Mouse (Mus musculus): ENCODE measurements around the gene Nrl. TPM values are rescaled to one million over a fixed set of nuclear protein-coding genes. Genes with fewer than 3 reads are reported as not detected.

Gene Nrl
- total RNA-seq, 2 experiments from 2014 or later = not detected

DNA sequence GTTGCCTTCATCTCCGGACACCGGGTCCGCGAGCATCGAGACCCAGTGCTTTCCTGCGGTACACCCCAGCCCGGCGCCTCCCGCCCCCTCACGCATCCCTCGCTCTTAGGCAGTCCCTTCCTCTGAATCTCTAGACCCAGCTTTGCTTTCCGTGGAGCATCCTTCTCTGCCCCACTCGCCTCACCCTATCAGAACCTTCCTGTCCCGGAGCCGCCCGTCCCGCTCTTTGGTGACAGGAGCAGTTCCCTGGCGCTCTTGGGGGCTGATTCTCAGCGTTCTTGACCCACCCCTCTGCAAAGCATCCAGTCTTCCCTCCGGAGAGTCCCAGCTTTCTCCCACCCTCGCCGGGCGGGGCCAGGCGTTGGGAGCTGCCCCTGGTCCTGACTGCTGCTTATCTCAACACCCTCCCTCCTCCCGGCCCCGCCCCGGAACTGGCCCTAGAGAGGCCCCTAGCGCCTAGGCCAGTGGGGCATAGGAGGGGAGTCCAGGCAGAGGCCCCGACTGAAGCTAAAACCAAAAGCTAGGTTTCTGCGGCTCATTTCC is 33.4 kb downstream of the Nrl start:
- ATAC-seq (replicated peaks; ENCODE audit: poor library complexity, severe bottlenecking) = peak; percentile 82

DNA sequence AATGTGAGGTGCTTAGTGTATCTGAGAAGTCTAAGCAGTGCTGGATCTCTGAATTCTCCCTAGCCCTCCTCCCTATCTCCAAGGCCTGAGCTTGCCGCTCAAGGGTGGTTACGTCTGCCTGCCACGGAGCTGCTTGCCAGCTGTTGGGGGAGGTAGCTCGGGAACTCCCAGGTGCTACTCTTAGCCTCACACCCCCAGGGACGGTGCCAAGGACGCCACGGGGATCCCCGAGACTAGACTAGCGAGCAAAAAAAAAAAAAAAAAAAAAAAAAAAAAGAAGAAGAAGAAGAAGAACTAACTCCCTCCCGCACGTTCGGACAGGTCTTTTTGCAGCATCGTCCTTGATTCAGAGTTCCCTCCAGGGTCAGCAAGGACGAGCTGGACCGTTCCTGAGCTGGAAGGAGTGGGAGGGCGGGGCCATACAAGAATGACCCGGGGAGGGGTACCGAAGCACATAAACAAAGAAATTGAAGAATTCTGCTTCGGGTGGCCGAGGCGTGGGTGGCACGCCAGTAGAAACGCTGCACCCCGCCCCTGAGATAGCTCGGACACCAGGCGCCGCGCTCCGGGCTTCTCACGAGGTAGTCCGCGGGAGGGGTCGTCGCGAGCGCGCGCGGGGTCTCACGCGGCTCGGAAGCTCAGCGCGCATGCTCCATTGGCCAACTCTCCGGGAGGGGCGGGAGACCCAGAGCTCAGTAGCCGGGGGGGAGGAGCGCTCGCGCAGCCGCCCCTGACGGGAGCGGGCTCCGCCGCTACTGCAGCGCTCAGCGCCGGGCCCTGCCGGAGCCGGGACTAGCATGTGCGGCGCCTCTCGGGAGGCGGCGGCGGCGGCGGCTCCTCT is 34.2 kb downstream of the Nrl start, which contains the start of gene Carmil3:
Carmil3 (plus strand) TSS at position 291 of the 841 bp plus-strand sequence.
- peak; percentile 51 for ATAC-seq (replicated peaks; ENCODE audit: poor library complexity, severe bottlenecking)

DNA sequence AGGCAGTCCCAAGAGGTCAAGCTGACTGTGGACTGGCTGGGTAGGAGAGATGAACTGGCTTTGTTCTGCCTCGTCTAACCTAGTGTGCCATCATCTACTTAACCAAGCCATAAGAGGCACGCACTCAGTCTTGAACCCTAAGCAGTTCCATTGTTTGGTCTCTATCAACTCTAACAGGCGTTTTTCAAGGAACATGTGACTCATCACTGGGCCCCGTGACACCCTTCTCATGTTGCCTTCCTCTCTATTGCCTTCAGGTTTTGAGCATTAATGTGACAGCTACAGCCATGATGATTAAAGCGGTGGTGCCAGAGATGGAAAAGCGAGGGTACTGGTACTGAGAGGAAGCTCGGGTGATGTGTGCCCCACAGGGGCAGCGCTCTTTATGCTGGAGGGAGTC is 37.9 kb downstream of the Nrl start:
- no peak for ATAC-seq (replicated peaks; ENCODE audit: poor library complexity, severe bottlenecking)

DNA sequence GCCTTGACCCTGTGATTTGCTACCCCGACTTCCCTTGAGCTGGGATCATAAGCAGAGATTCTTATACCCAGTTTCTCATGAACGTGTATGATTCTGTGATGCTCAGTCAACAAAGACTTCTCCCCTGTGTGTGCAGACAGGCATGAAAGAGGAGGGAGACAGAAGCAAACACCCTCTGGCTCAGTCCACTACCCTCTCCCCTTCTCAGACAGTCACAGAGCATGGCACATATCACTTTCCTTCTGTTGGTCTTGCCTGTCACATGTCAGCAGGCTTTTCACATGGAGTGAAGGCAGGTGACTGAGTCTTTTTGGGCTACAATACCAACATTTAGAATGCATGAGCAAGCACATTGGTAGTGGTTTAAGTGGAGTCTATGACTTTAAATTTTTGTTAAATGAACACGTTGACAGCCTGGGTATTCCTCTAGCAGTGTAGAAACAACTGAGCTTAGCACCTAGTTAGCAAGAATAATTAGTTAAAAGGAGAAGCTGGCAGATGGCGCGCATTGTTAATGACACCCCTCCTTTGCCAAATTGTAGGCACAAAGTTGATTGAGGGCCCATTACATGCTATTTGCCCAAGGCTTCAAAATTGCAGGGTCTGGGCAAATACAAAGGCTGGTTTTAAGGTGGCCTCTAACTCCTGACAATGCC is 40.2 kb downstream of the Nrl start:
- ATAC-seq (replicated peaks; ENCODE audit: poor library complexity, severe bottlenecking) = no peak

- ATAC-seq (replicated peaks; ENCODE audit: poor library complexity, severe bottlenecking) = no peak
These were observed 45.2 kb downstream of the Nrl start for GRCm38 (mm10) chr14:55479629-55480028.

- peak; percentile 95 for ATAC-seq (replicated peaks; ENCODE audit: poor library complexity, severe bottlenecking)
These were observed 45.9 kb downstream of the Nrl start, which contains the start of gene Dhrs4 for GRCm38 (mm10) chr14:55478651-55479599. TSS of gene Dhrs4 (plus strand) at chr14:55478758.

- ATAC-seq (replicated peaks; ENCODE audit: poor library complexity, severe bottlenecking) = no peak
These were observed 47.0 kb downstream of the Nrl start for GRCm38 (mm10) chr14:55477829-55478228.

DNA sequence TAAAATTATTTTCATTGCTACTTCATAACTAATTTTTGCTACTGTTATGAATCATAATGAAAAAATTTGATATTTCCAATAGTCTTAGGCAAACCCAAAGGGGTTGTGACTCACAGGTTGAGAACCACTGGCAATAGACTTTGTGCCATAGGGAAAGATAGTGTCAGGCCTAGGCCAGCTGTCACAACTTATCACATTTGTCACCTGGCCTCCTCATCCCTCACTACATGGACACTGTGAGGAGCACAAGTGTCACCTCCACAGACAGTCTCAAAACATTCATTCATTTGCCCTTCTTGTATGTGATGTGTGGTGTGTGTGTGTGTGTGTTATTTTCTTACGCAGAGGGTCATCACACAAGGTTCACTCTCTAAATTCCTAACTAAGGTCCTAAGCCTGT is 47.4 kb downstream of the Nrl start:
- no peak for ATAC-seq (replicated peaks; ENCODE audit: poor library complexity, severe bottlenecking)

- ATAC-seq (replicated peaks; ENCODE audit: poor library complexity, severe bottlenecking) = no peak
These were observed 49.1 kb downstream of the Nrl start for GRCm38 (mm10) chr14:55475654-55476053.

DNA sequence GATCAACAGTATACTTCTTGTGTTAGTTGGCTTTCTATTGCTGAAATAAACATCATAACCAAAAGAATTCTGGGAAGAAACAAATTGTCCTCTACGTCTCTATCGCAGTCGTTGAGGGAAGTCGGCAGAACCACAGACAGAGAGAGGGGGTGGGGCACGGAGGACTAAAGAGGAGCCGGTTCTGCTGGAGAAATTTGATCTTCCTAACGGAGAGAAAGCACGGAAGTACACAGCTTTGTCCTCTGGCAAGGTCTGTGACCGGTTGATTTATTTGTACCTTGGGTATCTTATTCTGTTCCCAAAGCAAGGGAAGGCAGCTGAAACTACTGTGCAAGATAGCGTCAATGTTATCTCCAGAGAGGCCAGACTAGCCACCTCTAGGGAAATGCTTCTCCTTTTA is 54.0 kb downstream of the Nrl start:
- ATAC-seq (replicated peaks; ENCODE audit: poor library complexity, severe bottlenecking) = no peak

DNA sequence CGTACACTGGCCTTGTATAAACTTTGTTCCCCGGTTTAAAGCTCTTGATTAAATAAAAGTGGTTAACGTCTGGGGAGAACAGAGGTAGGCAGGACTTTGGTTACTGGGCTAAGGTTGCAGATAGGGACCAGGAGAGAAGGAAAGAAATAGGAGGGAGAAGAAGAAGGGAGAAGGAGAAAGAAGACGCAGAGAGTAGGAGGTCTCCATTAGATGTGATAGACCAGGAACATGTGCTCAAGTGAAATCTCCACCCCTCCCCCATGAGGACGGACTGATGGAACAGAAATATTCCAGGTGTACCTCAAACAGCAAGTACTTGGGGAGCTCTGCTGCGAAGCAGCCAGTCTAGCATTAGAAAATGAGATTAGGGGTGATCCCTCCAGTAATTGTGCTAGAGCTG is 55.0 kb downstream of the Nrl start:
- ATAC-seq (replicated peaks; ENCODE audit: poor library complexity, severe bottlenecking) = no peak

DNA sequence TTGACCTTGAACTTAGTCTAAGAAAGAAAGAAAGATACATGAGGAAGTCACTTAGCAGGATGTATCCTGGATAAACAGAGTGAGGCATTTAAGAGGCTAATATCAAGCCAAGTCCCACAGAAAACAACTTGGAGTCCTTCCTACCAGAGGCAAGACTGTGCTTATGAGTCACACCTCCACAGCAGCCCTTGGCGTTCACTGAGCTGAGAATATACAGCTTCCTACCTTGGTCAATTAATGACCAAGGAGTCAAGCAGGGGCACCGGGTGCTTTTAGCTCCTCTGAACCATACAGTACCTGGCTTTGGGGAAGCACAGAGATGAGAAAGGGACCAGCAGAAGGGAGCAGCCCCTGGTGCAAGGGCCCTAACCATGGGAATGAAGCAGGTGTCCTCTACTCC is 55.7 kb downstream of the Nrl start:
- ATAC-seq (replicated peaks; ENCODE audit: poor library complexity, severe bottlenecking) = no peak

Other genes with a start within 250 kb of the Nrl start
- gene Dhrs4, start 46.2 kb downstream of the Nrl start, total RNA-seq (2014; fragmentation: Nextera tagmentation) = 47.9 and 63.5 TPM in 2 replicates
- 50.5 and 61.6 TPM in 2 replicates for gene Dhrs4, start 46.2 kb downstream of the Nrl start, total RNA-seq (2017)
- not detected in 2 replicates for gene Carmil3, start 34.3 kb downstream of the Nrl start, total RNA-seq (2014; fragmentation: Nextera tagmentation)
- gene Carmil3, start 34.3 kb downstream of the Nrl start, total RNA-seq (2017) = not detected in 2 replicates
- gene Cpne6, start 14.5 kb downstream of the Nrl start, total RNA-seq (2014; fragmentation: Nextera tagmentation) = not detected in 2 replicates
- not detected in 2 replicates for gene Cpne6, start 14.5 kb downstream of the Nrl start, total RNA-seq (2017)
- gene Pck2, start 15.3 kb upstream of the Nrl start, total RNA-seq (2014; fragmentation: Nextera tagmentation) = 29.0 and 38.0 TPM in 2 replicates
- gene Pck2, start 15.3 kb upstream of the Nrl start, total RNA-seq (2017) = 37.2 TPM in 2 replicates
- gene Dcaf11, start 35.0 kb upstream of the Nrl start, total RNA-seq (2014; fragmentation: Nextera tagmentation) = 50.5 and 65.3 TPM in 2 replicates
- gene Dcaf11, start 35.0 kb upstream of the Nrl start, total RNA-seq (2017) = 58.3 and 58.7 TPM in 2 replicates
- 1.9 TPM in 1 of 2 replicates, not detected in the other for gene A730061H03Rik, start 35.4 kb upstream of the Nrl start, total RNA-seq (2014; fragmentation: Nextera tagmentation)
- 1.0 TPM in 1 of 2 replicates, not detected in the other for gene A730061H03Rik, start 35.4 kb upstream of the Nrl start, total RNA-seq (2017)
- gene Fitm1, start 50.6 kb upstream of the Nrl start, total RNA-seq (2014; fragmentation: Nextera tagmentation) = not detected in 2 replicates
- 2.4 TPM in 1 of 2 replicates, not detected in the other for gene Fitm1, start 50.6 kb upstream of the Nrl start, total RNA-seq (2017)
- 534 and 592 TPM in 2 replicates for gene Psme1, start 53.1 kb upstream of the Nrl start, total RNA-seq (2014; fragmentation: Nextera tagmentation)
- 280 and 325 TPM in 2 replicates for gene Psme1, start 53.1 kb upstream of the Nrl start, total RNA-seq (2017)
- gene Emc9, start 60.3 kb upstream of the Nrl start, total RNA-seq (2014; fragmentation: Nextera tagmentation) = 0.85 TPM in 1 of 2 replicates, not detected in the other
- gene Emc9, start 60.3 kb upstream of the Nrl start, total RNA-seq (2017) = 2.1 and 5.1 TPM in 2 replicates
- gene Psme2, start 66.1 kb upstream of the Nrl start, total RNA-seq (2014; fragmentation: Nextera tagmentation) = 330 and 352 TPM in 2 replicates
- gene Psme2, start 66.1 kb upstream of the Nrl start, total RNA-seq (2017) = 225 and 247 TPM in 2 replicates
- gene Rnf31, start 66.7 kb upstream of the Nrl start, total RNA-seq (2014; fragmentation: Nextera tagmentation) = 20.1 and 21.9 TPM in 2 replicates
- 9.1 and 19.8 TPM in 2 replicates for gene Rnf31, start 66.7 kb upstream of the Nrl start, total RNA-seq (2017)
- 23.4 and 31.2 TPM in 2 replicates for gene Irf9, start 78.6 kb upstream of the Nrl start, total RNA-seq (2014; fragmentation: Nextera tagmentation)
- gene Irf9, start 78.6 kb upstream of the Nrl start, total RNA-seq (2017) = 21.9 and 27.4 TPM in 2 replicates
- gene Rec8, start 93.1 kb upstream of the Nrl start, total RNA-seq (2014; fragmentation: Nextera tagmentation) = 1.0 TPM in 1 of 2 replicates, not detected in the other
- 0.26 TPM in 1 of 2 replicates, not detected in the other for gene Rec8, start 93.1 kb upstream of the Nrl start, total RNA-seq (2017)
- gene Ipo4, start 111.0 kb upstream of the Nrl start, total RNA-seq (2014; fragmentation: Nextera tagmentation) = 47.3 and 49.7 TPM in 2 replicates
- 14.3 and 25.5 TPM in 2 replicates for gene Ipo4, start 111.0 kb upstream of the Nrl start, total RNA-seq (2017)
- gene Gm49378, start 112.9 kb upstream of the Nrl start, total RNA-seq (2014; fragmentation: Nextera tagmentation) = 8.5 and 9.1 TPM in 2 replicates
- 3.5 and 4.0 TPM in 2 replicates for gene Gm49378, start 112.9 kb upstream of the Nrl start, total RNA-seq (2017)
- 35.0 and 59.0 TPM in 2 replicates for gene Tm9sf1, start 118.8 kb upstream of the Nrl start, total RNA-seq (2014; fragmentation: Nextera tagmentation)
- gene Tm9sf1, start 118.8 kb upstream of the Nrl start, total RNA-seq (2017) = 48.6 and 52.9 TPM in 2 replicates
- 3.0 TPM in 1 of 2 replicates, not detected in the other for gene Tssk4, start 125.2 kb upstream of the Nrl start, total RNA-seq (2014; fragmentation: Nextera tagmentation)
- gene Tssk4, start 125.2 kb upstream of the Nrl start, total RNA-seq (2017) = 1.1 TPM in 1 of 2 replicates, not detected in the other
- 22.9 and 29.3 TPM in 2 replicates for gene Mdp1, start 135.5 kb upstream of the Nrl start, total RNA-seq (2014; fragmentation: Nextera tagmentation)
- 21.5 and 22.6 TPM in 2 replicates for gene Mdp1, start 135.5 kb upstream of the Nrl start, total RNA-seq (2017)
- 33.9 and 37.7 TPM in 2 replicates for gene Gmpr2, start 147.0 kb upstream of the Nrl start, total RNA-seq (2014; fragmentation: Nextera tagmentation)
- gene Gmpr2, start 147.0 kb upstream of the Nrl start, total RNA-seq (2017) = 47.1 and 57.0 TPM in 2 replicates
- gene Nedd8, start 147.1 kb upstream of the Nrl start, total RNA-seq (2014; fragmentation: Nextera tagmentation) = 364 and 474 TPM in 2 replicates
- 274 and 353 TPM in 2 replicates for gene Nedd8, start 147.1 kb upstream of the Nrl start, total RNA-seq (2017)
- gene Tinf2, start 156.8 kb upstream of the Nrl start, total RNA-seq (2014; fragmentation: Nextera tagmentation) = 19.0 and 24.0 TPM in 2 replicates
- 25.7 and 27.0 TPM in 2 replicates for gene Tinf2, start 156.8 kb upstream of the Nrl start, total RNA-seq (2017)
- gene Tgm1, start 188.9 kb upstream of the Nrl start, total RNA-seq (2014; fragmentation: Nextera tagmentation) = 0.85 and 1.8 TPM in 2 replicates
- gene Tgm1, start 188.9 kb upstream of the Nrl start, total RNA-seq (2017) = 1.4 and 4.3 TPM in 2 replicates
- gene Rabggta, start 197.3 kb upstream of the Nrl start, total RNA-seq (2014; fragmentation: Nextera tagmentation) = 17.9 and 20.4 TPM in 2 replicates
- gene Rabggta, start 197.3 kb upstream of the Nrl start, total RNA-seq (2017) = 8.5 and 12.8 TPM in 2 replicates
- gene Dhrs1, start 220.7 kb upstream of the Nrl start, total RNA-seq (2014; fragmentation: Nextera tagmentation) = 54.7 and 67.7 TPM in 2 replicates
- gene Dhrs1, start 220.7 kb upstream of the Nrl start, total RNA-seq (2017) = 18.0 and 30.7 TPM in 2 replicates
- 30.9 and 36.6 TPM in 2 replicates for gene Nop9, start 220.7 kb upstream of the Nrl start, total RNA-seq (2014; fragmentation: Nextera tagmentation)
- 35.7 and 38.6 TPM in 2 replicates for gene Nop9, start 220.7 kb upstream of the Nrl start, total RNA-seq (2017)
- not detected in 2 replicates for gene Cideb, start 233.5 kb upstream of the Nrl start, total RNA-seq (2014; fragmentation: Nextera tagmentation)
- gene Cideb, start 233.5 kb upstream of the Nrl start, total RNA-seq (2017) = not detected in 2 replicates
- gene Ltb4r2, start 236.4 kb upstream of the Nrl start, total RNA-seq (2014; fragmentation: Nextera tagmentation) = 0.56 and 2.1 TPM in 2 replicates
- gene Ltb4r2, start 236.4 kb upstream of the Nrl start, total RNA-seq (2017) = 0.34 TPM in 1 of 2 replicates, not detected in the other
- 19.4 and 23.3 TPM in 2 replicates for gene Ltb4r1, start 241.0 kb upstream of the Nrl start, total RNA-seq (2014; fragmentation: Nextera tagmentation)
- 19.8 and 25.8 TPM in 2 replicates for gene Ltb4r1, start 241.0 kb upstream of the Nrl start, total RNA-seq (2017)